Mouse (Mus musculus) heart, embryonic 11.5 days (tissue): ENCODE data around the gene Cryab. TPM values are rescaled to one million over a fixed set of nuclear protein-coding genes. Genes with fewer than 3 reads are reported as not detected.

Source experiments
- ATAC-seq: fragments of 200-750 bp; cut with Nextera tagmentation; replicated peaks from 2 replicates; pipeline ENCODE4 v1.8.0; 2017; ENCODE audit warnings: moderate library complexity; ENCODE audit not compliant: insufficient number of reproducible peaks, low FRiP score, low TSS enrichment
- H3K27ac ChIP-seq: fragments of 300-500 bp; sonication (generic); 2 replicates; pipeline ENCODE4 v1.5.1; 2014; ENCODE audit warnings: mild to moderate bottlenecking, low read depth, low read length
- H3K27me3 ChIP-seq: fragments of 300-500 bp; sonication (generic); 2 replicates; pipeline ENCODE4 v1.6.1; 2014; ENCODE audit warnings: mild to moderate bottlenecking, low read length, mixed read lengths; ENCODE audit not compliant: control insufficient read depth, insufficient read depth
- H3K36me3 ChIP-seq: fragments of 300-500 bp; sonication (generic); 2 replicates; pipeline ENCODE4 v1.6.1; 2014; ENCODE audit warnings: mild to moderate bottlenecking, low read length, moderate library complexity, mixed read lengths; ENCODE audit not compliant: control insufficient read depth, insufficient read depth
- H3K4me1 ChIP-seq: fragments of 300-500 bp; sonication (generic); 2 replicates; pipeline ENCODE4 v1.6.1; 2014; ENCODE audit warnings: low read length; ENCODE audit not compliant: control insufficient read depth, insufficient read depth
- H3K4me2 ChIP-seq: fragments of 300-500 bp; sonication (generic); 2 replicates; pipeline ENCODE4 v1.6.1; 2014; ENCODE audit warnings: mild to moderate bottlenecking, moderate library complexity
- H3K4me3 ChIP-seq: fragments of 300-500 bp; sonication (generic); 2 replicates; pipeline ENCODE4 v1.5.1; 2014; ENCODE audit warnings: low read depth, low read length
- H3K9ac ChIP-seq: fragments of 300-500 bp; sonication (generic); 2 replicates; pipeline ENCODE4 v1.6.1; 2014; ENCODE audit warnings: mild to moderate bottlenecking, low read depth, low read length, moderate library complexity
- H3K9me3 ChIP-seq: fragments of 300-500 bp; sonication (generic); replicated peaks from 2 replicates; pipeline ENCODE4 v1.6.1; 2016; ENCODE audit warnings: low read length; ENCODE audit not compliant: control insufficient read depth
- WGBS: fragments of 180-500 bp; shearing (Covaris S2); extraction: QIAGEN DNeasy Blood & Tissue Kit; methylation state at CpG from one replicate; pipeline ENCODE4 v1.1.7; 2014; ENCODE audit not compliant: insufficient replicate concordance; 5-methylcytosine and 5-hydroxymethylcytosine counted together
- polyA plus RNA-seq: library from polyadenylated mRNA; unstranded; fragments of >200 nt; fragmentation: Nextera tagmentation; extraction: Ambion mirVana; gene quantifications from 2 replicates; pipeline ENCODE4 v1.2.1, GENCODE M21; 2014

Gene Cryab
- polyA plus RNA-seq, 1 experiment from 2014 or later = 878 TPM

GRCm38 (mm10) chr9:50724147-50724546 is 27.0 kb upstream of the Cryab start:
- Histone ChIP-seq H3K27me3 (no peaks in the 10 kb centered on the region), H3K27ac (peak overlapping the region; percentile 41; the same call in 1 of the 2 replicates), H3K36me3 (no peaks in the 10 kb centered on the region), H3K4me2 (no peak overlapping the region), H3K4me1 (peaks cover 22% of the 10 kb centered on the region), H3K4me3 (no peak overlapping the region), H3K9ac (no peak overlapping the region), H3K9me3 (no peaks in the 10 kb centered on the region)
- WGBS = 88% methylated on average over 2 of the region's 2 CpGs
- ATAC-seq = no peak

- no peak for ATAC-seq
- no peak overlapping the region for H3K9ac ChIP-seq
- peaks cover 22% of the 10 kb centered on the region for H3K4me1 ChIP-seq
- no peaks in the 10 kb centered on the region for H3K9me3 ChIP-seq
- no peak overlapping the region for H3K27ac ChIP-seq
- no peaks in the 10 kb centered on the region for H3K27me3 ChIP-seq
- H3K4me3 ChIP-seq = no peak overlapping the region
- H3K36me3 ChIP-seq = no peaks in the 10 kb centered on the region
- WGBS = 49% methylated on average over 3 of the region's 3 CpGs
- H3K4me2 ChIP-seq = no peak overlapping the region
Observed at GRCm38 (mm10) chr9:50724661-50725330, 26.3 kb upstream of the Cryab start.

GRCm38 (mm10) chr9:50725921-50726590 is 25.1 kb upstream of the Cryab start:
- Histone ChIP-seq H3K27me3 (no peaks in the 10 kb centered on the region), H3K9ac (no peak overlapping the region), H3K36me3 (no peaks in the 10 kb centered on the region), H3K4me2 (peak overlapping the region; percentile 96), H3K9me3 (no peaks in the 10 kb centered on the region), H3K27ac (0 out of 2 replicates have a peak overlapping the region, but pooled peaks have one; percentile 4), H3K4me3 (no peak overlapping the region), H3K4me1 (peaks cover 22% of the 10 kb centered on the region)
- 47% methylated on average over 8 of the region's 8 CpGs for WGBS
- ATAC-seq = no peak

DNA sequence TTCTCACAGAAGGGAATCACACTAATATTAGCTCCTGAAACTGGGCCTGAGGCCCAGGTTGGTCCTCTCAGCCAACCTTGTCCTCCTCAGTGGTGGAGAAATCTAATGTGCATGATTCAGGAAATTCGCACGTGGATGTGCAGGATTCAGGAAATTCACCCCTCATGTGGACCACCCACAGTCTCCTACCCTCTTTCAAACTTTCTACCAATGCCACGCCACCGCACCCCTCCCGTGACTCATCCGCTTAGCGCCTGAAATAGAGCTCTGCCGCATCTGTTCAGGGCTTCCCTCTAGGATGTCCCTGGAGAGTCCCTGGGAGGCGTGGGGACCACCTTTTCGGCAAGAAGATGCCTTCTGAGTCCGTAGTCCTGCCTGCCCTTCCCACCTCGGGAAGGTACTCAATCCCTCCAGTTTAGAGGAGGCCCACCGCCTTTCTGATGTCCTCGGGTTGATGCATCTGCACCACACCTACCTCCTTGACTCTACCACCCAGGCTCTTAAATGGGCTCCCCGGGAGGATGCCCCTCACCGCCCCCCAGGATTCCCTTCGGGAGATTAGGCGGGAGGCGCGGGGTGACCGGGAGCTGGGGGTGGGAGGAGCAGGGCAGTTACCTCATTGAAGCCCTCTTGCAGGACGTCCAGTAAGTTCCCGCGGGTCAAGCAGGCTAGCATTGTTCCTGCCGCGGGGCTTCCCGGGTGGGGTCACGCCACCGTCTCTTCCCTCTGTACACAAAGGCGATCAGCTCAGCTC is 23.8 kb upstream of the Cryab start:
- Histone ChIP-seq H3K36me3 (no peaks in the 10 kb centered on the region), H3K27ac (peak overlapping the region; percentile 59), H3K27me3 (no peaks in the 10 kb centered on the region), H3K4me2 (peak overlapping the region; percentile 96), H3K4me1 (peaks cover 22% of the 10 kb centered on the region), H3K4me3 (peak overlapping the region; percentile 69), H3K9me3 (no peaks in the 10 kb centered on the region), H3K9ac (peak overlapping the region; percentile 72)
- peak; percentile 11; the same call in 1 of the 2 replicates for ATAC-seq
- 5% methylated on average over 30 of the region's 30 CpGs for WGBS

DNA sequence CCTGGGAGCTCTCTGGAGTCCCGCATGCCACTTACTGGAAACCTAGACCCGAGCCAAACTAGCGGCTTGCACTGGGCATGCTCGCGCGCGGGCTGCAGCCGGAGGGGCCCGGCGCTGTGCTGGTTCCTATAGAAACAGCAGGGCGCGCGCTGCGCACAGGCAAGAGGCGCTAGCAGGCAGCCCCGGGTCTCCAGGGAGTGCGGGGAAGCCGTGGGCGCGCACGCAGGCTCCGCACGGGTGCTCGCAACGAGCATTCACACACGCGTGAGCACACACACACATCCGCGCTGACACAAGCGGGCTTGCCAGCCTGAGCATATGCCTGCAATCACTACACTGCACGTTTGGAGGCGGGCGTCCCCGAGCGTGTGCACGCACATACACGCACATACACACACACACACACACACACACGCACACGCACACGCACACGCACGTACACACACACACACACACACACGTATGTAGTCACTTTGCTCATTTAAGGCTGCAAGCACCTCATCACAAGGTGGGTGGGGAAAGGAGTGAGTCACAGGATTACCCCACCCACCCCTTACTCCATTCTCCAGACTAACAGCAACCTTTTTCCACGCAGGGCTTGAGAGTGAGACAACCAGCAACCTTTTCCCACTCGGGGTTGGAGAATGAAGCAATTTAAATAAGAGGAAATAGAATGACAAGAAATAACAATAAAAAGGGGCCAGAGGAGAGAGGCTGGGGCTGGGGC is 23.0 kb upstream of the Cryab start:
- H3K27ac ChIP-seq = no peak overlapping the region
- H3K27me3 ChIP-seq = no peaks in the 10 kb centered on the region
- H3K9me3 ChIP-seq = no peaks in the 10 kb centered on the region
- peak overlapping the region; percentile 96 for H3K4me2 ChIP-seq
- peak; percentile 81 for ATAC-seq
- H3K9ac ChIP-seq = peak overlapping the region; percentile 72
- peak overlapping the region; percentile 69 for H3K4me3 ChIP-seq
- WGBS = under 1% methylated on average over 45 of the region's 45 CpGs
- no peaks in the 10 kb centered on the region for H3K36me3 ChIP-seq
- peaks cover 16% of the 10 kb centered on the region for H3K4me1 ChIP-seq

DNA sequence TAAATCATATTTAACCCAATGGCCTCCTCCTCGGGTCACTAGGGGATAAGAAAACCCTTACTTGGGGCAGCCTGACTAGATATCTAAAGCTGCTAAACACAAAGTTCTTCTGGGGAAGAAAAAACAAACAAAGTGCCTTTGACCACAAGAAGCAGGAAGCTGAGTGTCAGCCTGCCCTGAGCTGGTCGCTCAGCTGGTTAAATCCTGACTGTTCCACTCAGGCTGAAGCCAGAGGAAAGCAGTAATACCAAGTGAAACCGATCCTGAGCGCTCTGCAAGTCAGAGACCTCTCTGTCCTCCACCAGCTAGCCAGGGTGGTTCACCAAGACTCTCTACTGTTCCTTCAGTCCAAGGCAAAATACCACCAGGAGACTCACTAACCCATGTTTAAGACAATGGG is 21.5 kb upstream of the Cryab start:
- no peaks in the 10 kb centered on the region for H3K36me3 ChIP-seq
- no peak overlapping the region for H3K4me2 ChIP-seq
- no peak overlapping the region for H3K27ac ChIP-seq
- WGBS = 32% methylated on average over 4 of the region's 4 CpGs
- H3K9ac ChIP-seq = no peak overlapping the region
- no peaks in the 10 kb centered on the region for H3K9me3 ChIP-seq
- no peak for ATAC-seq
- H3K4me3 ChIP-seq = no peak overlapping the region
- peaks cover 9% of the 10 kb centered on the region for H3K4me1 ChIP-seq
- H3K27me3 ChIP-seq = no peaks in the 10 kb centered on the region

GRCm38 (mm10) chr9:50732560-50732959 is 18.6 kb upstream of the Cryab start:
- Histone ChIP-seq H3K36me3 (no peaks in the 10 kb centered on the region), H3K27me3 (no peaks in the 10 kb centered on the region), H3K27ac (no peak overlapping the region), H3K4me1 (peaks cover under 1% of the 10 kb centered on the region; the same call in 1 of the 2 replicates), H3K9me3 (no peaks in the 10 kb centered on the region), H3K9ac (no peak overlapping the region; the same call in 1 of the 2 replicates), H3K4me2 (no peak overlapping the region), H3K4me3 (no peak overlapping the region)
- WGBS = 23% methylated on average over 4 of the region's 4 CpGs
- ATAC-seq = no peak

DNA sequence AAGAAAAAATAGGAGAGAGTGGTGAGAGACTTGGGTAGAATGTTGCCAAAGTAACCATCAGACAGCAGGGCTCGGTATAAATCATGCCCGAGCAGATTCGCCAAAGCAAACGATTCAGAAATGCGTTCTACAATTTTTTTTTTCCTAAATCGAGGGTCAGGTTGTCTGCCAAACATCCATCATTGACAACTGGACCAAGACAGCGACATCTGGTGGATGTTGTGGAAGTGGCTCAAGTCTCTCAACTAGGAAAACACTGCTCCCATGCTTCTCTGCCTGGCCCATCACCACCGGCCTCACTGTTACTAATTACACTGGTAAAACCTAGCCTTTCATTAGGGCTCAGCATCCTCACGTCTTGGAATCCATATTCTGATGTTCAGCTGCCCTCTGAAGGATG is 16.1 kb upstream of the Cryab start:
- peak overlapping the region; percentile 25; the same call in 1 of the 2 replicates for H3K4me2 ChIP-seq
- H3K4me1 ChIP-seq = no peaks in the 10 kb centered on the region
- H3K4me3 ChIP-seq = no peak overlapping the region
- no peaks in the 10 kb centered on the region for H3K9me3 ChIP-seq
- H3K9ac ChIP-seq = no peak overlapping the region
- ATAC-seq = no peak
- WGBS = 4% methylated on average over 9 of the region's 9 CpGs
- no peak overlapping the region for H3K27ac ChIP-seq
- no peaks in the 10 kb centered on the region for H3K36me3 ChIP-seq
- H3K27me3 ChIP-seq = no peaks in the 10 kb centered on the region
